Mouse (Mus musculus) stomach, postnatal 0 days (tissue): ENCODE data around the gene Wdr26.

Experiments
- CTCF ChIP-seq: IDR thresholded peaks from 2 replicates; pipeline ENCODE4 v1.5.1; 2016; ENCODE audit warnings: antibody characterized with exemption, low read depth, mild to moderate bottlenecking, moderate library complexity
- EP300 ChIP-seq: optimal IDR thresholded peaks from 2 replicates; pipeline ENCODE3; 2016; ENCODE audit warnings: antibody characterized with exemption

DNA sequence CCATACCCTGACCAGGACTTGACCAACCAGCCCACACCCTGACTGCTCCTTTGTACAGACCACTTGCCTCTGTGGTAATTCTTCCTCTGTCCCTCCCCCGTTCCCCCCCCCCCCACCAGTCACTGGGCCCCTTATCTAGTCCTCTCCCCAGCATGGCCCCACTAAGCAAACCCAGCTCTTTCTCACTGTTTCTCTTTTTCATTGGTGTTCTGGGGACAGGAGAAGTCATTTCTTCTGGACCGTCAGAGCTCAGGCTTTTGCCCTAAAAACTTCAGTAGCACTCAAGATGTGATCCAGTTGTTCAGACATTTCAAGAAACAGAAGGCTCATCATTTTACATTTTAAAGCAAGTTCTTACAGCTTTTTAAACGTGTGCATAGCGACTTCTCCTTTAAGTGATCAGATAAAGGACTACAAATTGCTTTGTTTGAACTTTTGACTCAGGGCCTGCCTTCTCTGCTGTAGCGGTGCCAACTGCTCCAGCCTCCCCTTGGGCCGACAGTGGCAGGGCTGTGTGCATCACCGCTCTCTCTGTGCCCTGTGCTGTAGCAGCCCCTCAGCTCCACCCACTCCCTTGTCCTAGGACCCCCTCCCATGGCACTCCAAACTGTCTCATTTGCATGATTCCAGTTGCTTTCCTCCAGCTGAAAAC, 34.8 kb upstream of the Wdr26 start:
- TF ChIP-seq CTCF (no peak), EP300 (no peak)
